Mouse (Mus musculus): ENCODE measurements at regions not wholly inside any gene's neighbourhood (a gene's known extent, or its start where the extent isn't known, plus 50 kb on each side); places are given as distances from the start of the nearest gene placed in this dataset.

- TF ChIP-seq CTCF (IDR thresholded peaks at IDR 0.05; ENCODE audit: insufficient read depth, low read depth, low read length) (no peak), POLR2A (IDR thresholded peaks at IDR 0.05; ENCODE audit: insufficient read depth, low read depth, low read length) (no peak)
Measured at GRCm38 (mm10) chr2:169389611-169390010, 197.9 kb downstream of the Gm11011 start.

Measured in olfactory bulb, adult 2 months (tissue).